Mouse (Mus musculus) heart, postnatal 36 days (tissue): ENCODE results near the gene Tesk2. TPM values are rescaled to one million over a fixed set of nuclear protein-coding genes. Genes with fewer than 3 reads are reported as not detected.

Source experiments
- DNase-seq, 2 experiments: peaks; one replicate each; pipeline ENCODE4 v3.0.0; 2021 to 2022
- intact Hi-C: fragments of 180-260 bp; cut with DNase I; formaldehyde crosslinking; loops from one replicate; pipeline ENCODE4 v1.15.1; 2025
- total RNA-seq, 2 experiments: library from RNA; stranded (reverse); gene quantifications; 2 replicates each; pipeline ENCODE4 v1.2.3; 2021

Gene Tesk2
- total RNA-seq, 2 experiments from 2014 or later: 1.9 to 2.5 TPM

GRCm38 (mm10) chr4:116782171-116782570 lies 61.4 kb downstream of the Tesk2 start:
- no peak for DNase-seq
- intact Hi-C loops: no loop called here

- no peak for DNase-seq
- intact Hi-C loops: no loop called here
Measured at GRCm38 (mm10) chr4:116786587-116786986, 65.8 kb downstream of the Tesk2 start.

DNA sequence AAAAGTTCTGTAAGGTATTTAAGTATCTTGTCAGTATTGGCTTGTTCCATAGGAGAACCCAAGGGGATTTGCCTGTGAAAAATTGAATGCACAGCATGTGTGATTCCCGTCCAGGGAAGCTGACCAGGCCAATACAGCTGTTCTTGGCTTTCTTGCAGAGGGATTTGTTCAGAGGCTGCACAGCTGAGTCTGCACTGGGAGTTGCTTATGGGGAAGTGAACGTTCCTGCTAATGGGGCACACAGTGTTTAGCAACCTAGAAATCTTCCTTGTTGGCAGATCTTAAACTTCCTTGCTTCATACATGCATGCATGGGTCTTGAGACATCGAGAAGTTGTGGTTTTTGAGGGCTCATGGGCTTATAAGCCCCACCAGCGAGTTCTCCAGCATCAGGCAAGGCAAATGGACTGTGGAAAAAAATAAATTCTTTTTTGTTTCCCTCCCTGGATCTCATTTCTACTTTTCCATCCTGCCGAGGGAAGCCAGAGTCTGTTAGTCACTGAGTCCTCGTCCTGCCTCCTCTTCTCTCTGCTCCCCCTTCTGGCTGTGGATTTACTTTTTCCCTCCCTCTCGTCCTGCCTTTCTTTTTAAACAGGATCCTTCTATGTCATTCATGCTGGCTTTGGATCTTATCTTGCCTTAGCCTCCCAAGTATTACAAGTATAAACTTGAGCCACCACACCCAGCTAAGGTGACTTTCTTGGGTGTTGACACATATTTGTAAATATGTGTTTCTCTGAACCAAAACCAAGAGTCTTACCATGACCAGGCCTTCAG lies 67.4 kb downstream of the Tesk2 start:
- intact Hi-C loops: no loop called here
- DNase-seq: peak in 1 of 2 experiments; percentile 18

GRCm38 (mm10) chr4:116788956-116789355 lies 68.2 kb downstream of the Tesk2 start:
- intact Hi-C loops: loop anchor here (1.0 kb wide), 1 partner anchor 70 kb away; no protein-coding TSS in a partner anchor
- peak; percentile 76 for DNase-seq

DNA sequence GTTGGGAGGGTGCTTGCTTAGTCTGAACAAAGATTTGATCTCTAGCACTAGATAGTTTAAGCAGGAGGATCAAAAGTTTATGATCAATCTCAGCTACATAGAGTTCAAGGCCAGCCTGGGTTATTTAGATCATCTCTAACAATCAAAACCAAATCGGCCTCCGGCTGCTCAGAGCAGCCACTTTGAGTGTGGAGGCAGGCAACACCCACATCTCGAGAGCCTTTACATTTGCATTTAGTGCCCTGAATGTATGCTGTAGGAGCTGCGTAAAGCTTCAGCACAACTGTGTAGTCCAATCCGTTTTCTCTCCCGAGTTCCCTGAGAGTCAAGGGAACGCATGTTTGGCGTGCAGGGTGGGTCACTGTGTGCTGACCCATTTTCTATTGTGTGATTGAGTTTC lies 71.7 kb downstream of the Tesk2 start:
- intact Hi-C loops: no loop called here
- DNase-seq: no peak

DNA sequence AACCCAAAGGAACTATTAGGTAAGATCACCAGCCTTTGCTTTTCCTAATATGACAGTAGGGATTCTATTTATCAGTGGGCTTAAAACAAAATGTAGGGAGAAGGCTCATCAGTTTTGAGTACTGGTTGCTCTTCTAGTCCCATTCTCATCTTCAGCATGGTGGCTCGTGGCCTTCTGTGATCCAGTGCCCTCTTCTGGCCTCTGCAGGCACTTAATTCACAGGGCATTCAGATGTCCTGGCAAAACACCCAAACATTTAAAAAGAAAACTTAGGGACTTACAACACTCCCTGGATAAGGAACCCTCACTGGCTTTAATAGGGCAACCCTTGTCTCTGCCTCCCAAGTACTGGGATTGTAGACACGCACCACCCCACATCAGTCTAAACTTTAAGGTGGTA lies 73.5 kb downstream of the Tesk2 start:
- intact Hi-C loops: no loop called here

GRCm38 (mm10) chr4:116796442-116797110 lies 75.8 kb downstream of the Tesk2 start:
- DNase-seq: peak in 1 of 2 experiments; percentile 26
- intact Hi-C loops: no loop called here

More for the DNA sequence above, 73.5 kb downstream of the Tesk2 start:
- no peak for DNase-seq

GRCm38 (mm10) chr4:116799901-116800300 lies 79.2 kb downstream of the Tesk2 start:
- DNase-seq: no peak
- intact Hi-C loops: no loop called here

GRCm38 (mm10) chr4:116807197-116808129 lies 86.7 kb downstream of the Tesk2 start, which contains the start of the genes Toe1 and Mutyh:
Toe1 (minus strand) TSS chr4:116807640.
Mutyh (plus strand) TSS chr4:116807723.
- intact Hi-C loops: no loop called here
- peak; percentile 88 to 90 for DNase-seq

DNA sequence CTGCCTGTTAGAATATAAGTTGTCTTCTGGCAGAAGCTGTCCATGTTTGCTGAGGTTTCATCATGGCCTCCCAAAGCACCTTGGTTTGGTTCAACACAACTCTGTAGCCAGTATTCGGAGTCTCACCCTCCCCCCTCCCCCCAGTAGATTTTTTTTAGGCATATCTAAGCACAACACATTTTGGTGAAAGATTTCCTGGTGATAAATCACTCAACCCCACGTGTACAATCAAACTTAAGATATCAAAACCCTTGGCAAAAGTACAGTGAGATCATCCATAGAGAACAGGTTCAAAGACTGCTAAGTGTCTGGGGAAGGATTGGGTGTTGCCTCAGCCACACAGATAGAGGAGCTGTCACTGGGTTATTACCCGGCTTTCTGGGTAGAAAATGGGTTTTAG lies 90.3 kb downstream of the Tesk2 start:
- DNase-seq: no peak
- intact Hi-C loops: no loop called here

DNA sequence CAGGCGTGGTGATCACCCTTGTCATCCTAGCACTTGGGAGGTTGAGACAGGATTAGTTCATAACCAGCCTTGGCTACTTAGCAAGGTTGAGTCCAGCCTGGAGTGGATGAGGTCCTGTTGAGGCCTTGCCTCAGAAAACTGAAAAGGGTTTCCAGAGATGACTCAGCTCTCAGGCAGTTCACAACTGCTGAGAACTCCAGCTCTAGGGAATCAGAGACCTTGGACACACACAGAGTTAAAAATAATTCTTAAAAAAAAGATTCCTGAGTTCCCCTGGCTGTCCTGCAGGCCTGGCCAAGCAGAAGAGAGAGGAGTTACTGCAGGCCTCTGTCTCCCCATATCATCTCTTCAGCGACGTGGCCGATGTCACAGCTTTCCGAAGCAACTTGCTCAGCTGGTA lies 94.5 kb downstream of the Tesk2 start:
- DNase-seq: no peak
- intact Hi-C loops: no loop called here

DNA sequence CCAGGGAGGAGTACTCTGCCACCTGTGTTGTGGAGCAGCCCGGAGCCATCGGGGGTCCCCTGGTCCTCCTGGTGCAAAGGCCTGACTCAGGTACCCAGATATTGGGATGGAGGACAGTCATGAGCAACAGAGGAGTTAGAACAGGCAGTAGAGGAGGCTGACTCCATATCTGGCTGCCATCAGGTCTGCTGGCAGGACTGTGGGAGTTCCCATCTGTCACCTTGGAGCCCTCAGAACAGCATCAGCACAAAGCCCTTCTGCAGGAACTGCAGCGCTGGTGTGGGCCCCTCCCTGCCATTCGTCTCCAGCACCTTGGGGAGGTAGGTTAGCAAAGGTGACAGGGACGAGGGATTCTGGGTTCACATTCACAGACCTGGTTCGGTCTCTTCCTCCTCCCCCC lies 96.7 kb downstream of the Tesk2 start:
- intact Hi-C loops: no loop called here

DNA sequence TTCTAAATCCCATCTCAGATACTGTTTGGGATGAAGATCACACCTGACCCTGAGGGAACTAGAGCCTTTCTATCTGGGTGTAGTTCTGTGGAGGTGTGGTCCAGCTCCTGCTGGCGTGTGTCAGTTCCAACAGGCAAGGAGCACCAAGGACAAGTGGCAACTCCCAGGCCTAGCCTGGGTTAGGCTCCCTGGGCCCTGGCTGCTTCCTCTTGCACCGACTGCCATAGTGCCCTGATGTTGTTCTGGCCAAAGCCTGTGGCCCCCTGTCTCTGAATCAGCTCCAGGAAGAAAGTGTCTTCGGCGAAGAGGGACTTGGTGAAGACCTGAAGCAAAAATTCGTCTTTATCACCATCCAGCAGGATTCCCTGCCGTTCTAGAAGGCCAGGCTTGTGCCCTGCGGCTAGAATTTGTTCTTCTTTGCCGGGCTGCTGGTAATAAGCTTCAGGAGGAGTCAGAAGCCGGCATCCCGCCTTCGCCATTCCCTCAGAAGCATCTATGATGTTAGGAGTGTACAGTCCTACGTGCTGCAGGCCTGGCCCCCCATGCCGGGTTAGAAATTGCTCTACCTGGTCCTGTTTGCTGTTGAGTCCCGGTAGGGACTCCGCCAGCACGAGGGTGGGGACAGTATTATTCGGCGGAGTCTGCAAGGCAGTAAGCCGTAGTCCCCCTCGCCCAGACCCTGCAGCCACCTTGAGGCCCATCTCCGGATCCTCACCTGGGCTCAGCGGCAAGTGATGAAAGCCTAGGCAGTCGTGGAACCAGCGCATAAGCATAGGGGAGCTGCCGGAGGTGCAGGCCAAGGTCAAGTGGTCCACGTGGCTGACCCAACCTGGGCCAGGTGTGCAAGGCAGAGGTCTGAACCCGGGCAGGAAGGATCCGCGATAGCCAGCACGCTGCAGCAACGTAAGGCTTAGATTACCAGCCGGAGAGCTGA lies 99.5 kb downstream of the Tesk2 start:
- intact Hi-C loops: no loop called here
- DNase-seq: no peak

More for the DNA sequence above, 96.7 kb downstream of the Tesk2 start:
- no peak for DNase-seq

DNA sequence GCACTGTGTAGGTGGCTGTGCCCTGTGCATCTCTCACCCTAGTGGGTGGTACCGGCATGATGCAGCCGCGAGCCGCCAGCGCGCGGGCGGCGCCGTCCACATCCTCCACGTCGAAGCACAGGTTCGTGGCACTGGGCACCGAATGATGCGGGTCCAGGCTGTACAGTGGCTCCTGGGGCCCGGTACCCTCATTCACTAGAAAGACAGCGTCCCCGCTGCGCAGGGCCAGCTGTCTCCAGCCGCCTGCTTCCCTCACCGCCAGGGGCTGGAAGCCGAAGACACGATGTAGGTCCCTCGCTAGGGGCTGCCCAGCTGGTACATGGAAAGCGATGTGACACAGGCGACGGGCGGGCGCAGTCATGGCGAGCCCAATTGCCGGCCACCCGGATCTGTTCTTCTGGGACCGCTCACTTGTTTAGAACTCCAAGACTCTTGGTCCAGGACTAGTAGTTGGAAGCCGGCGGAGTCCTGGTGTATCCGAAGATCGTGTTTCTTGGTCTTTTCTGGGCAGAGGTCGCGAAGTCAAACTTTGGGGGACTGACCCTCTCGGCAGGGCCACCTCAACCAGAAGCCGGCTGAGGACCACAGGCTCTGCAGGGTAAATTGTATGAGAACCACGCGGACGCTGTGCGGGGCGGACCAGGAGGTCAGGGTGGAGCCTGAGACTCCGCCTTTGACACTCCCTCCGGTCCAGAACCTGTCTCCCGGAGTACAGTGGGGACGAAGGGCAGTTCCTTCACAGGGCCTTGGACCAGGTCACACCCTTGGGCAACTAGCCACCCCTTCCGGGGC lies 100.3 kb downstream of the Tesk2 start:
- intact Hi-C loops: no loop called here
- peak; percentile 71 to 81 for DNase-seq

- no peak for DNase-seq
- intact Hi-C loops: no loop called here
Measured at GRCm38 (mm10) chr4:116821694-116822016, 100.9 kb downstream of the Tesk2 start, which contains the start of gene Hpdl. Hpdl (minus strand) TSS chr4:116821707.

GRCm38 (mm10) chr4:116824541-116825004 lies 103.8 kb downstream of the Tesk2 start:
- intact Hi-C loops: loop anchor here (5.0 kb wide), 1 partner anchor 313 kb away; no protein-coding TSS in a partner anchor
- peak; percentile 66 to 77 for DNase-seq

DNA sequence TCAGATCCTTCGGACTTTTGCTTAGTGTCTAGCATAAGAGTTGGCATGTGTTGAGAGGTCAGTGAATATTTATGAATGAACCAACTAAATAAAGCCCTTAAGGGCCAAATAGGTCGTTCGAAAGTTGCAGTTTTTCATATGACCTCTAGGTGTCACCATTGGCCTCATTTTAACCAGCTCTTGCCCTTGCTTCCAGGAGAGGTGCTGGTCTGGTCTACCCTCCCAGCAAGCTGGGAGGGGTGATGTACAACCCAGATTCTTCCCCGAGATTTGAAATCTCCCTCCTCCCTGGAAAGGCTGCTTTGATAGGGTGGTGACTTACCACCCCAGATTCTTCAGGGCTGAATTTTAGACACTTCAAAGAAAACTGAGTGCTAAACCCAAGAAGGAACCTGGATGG lies 107.1 kb downstream of the Tesk2 start:
- peak in 1 of 2 experiments; percentile 16 for DNase-seq
- intact Hi-C loops: loop anchor here (1.0 to 5.0 kb wide), 2 partner anchors 163 to 309 kb away; no protein-coding TSS in a partner anchor

DNA sequence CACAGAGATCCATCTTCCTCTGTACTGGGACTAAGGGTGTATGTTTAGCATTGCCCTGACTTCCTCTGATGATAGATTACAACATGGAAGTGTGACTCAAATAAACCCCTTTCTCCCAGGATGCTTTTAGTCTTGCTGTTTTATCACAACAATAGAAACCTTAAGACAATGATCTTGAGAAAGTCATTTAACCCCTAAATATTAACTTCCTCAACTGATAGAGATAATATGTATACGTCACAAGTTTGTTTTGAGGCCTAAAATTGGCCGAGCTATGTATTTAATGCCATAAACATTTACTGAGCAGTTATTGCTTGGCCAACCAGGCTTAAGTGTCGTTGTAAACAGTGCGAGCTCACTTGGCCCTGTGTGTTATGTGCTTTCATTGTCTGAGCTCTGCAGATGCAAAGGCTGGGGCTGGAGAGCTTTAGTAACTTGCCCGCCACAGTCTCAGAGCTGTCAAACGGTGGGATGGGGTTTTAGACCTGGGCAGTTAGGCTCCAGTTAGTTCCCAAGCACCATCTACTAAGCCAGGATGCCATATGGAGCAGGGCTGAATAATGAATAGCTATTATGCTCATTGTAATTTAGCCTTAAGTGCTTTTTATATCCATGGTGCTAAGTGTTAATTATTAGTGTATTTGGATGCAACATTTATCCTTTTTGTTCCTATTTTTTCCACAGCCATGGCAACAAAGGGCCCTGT lies 108.8 kb downstream of the Tesk2 start:
- intact Hi-C loops: loop anchor here (5.0 kb wide), 1 partner anchor 308 kb away; no protein-coding TSS in a partner anchor
- no peak for DNase-seq
